Mouse (Mus musculus): ENCODE measurements around the gene Gm28043.
A peak's percentile ranks its signal among the peaks of the same experiment; 100 is the strongest.
"Not testable (repeated sequence)": the region's sequence is repeated elsewhere in the genome, so short reads cannot be mapped to it uniquely, and the experiment has no call there.

Gm28043 gene

DNA sequence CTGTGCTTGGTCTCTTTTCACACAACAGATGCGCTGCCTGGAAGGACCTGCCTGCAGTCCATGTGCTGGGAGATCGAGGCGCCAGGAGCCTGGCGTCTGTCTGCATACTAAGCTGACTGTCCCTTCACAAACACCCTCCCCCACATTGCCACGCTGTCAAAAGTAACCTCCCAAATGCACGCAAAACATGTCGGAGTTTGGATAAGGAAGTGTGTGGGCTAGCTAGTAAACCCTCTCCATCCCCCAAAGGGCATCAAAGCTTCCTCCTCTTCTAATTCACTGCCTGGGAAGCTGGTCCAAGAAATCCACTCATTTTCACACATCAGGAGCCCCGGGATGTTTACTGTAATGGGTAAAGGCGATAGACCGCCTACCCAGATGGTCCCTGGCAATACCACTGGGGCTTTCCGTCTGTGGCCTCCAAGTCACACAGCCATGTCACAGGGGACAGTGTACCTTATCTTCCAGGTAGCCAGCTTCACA, 95.9 kb downstream of the Gm28043 start:
- no peak for DNase-seq (ENCODE audit: low read depth, low spot score)

DNA sequence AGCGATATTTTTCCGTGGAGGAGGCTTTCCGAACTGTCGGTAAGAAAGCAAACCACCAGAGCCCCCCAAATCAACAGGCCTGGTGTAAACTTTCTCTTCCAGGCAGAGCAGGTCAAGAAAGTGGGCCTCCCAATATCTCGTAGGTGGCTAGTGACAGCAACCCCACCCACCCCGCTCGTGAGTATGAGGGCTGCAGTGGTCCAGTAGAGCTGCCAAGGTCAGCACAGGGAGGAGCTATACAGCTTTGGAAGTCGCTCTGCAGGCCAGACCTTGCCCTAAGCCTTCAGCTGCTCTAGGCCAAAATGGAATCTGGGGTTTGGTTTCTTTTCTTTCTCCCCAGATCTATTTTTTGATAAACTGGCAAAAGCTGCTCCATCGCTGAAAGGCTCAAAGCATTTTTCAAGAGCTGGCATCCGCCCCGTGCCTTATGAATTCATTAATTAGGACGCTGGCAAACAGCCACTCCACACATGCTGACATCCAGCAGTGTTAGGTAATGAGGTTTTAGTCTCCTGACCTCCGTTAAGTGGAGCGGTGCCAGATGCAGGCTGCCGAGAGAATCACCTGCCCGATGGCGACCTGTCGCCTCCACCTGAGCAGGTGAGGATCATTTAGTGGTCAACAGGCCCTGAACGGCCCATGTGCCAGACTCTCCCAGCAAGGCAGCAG, 96.5 kb downstream of the Gm28043 start:
- DNase-seq (ENCODE audit: low read depth, low spot score), result no peak

DNA sequence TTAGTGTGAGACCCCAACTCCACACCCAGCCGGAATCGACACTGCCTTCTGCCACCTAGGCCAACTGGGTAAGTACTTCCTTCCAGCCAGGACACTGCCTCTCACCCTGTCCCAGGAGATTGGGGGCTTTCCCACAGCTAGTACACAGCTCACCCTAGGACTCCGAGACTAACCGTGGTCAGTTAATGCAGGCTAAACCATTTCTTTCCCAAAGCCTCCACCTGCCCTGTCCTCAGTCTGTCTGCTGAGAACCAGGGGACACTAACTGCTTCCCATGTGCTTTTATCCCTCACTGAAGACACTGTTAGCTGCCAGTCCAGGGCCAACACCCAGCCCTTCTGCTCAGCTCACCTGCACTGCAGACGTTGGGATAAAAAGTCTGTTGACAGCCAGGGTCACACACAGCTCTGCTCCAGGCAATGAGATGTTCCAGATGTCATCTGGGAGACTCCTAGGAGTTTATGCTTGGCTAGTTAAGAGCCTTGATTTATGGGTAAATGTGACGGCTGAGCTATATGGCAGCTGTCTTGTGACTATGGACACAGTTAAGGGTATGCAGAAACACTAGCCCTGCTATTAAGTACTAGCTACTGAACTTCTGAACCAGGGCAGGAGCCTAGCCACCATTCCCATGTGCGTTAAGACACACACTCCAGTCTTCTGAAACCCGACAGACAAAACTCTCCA, 97.2 kb downstream of the Gm28043 start:
- no peak for DNase-seq (ENCODE audit: low read depth, low spot score)

DNA sequence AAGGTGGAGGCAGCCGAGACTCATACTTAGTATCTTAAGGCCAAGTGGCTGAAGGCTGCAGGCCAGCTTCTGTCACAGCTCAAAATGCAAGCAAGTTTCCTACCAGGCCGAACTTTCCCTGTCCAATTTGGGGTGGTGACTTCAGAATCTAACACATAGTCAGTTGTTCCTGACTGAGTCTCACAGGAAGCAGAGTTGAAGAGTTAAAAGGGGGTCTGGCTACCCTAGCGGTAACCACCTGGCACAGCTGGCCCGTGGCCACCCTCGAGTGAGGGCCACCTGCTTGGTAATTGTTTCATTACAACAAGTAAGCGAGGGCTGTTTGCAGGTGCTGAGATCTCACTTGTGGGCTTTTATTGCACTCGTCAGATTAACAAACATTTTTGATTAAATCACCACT, 97.9 kb downstream of the Gm28043 start:
- DNase-seq (ENCODE audit: low read depth, low spot score), result no peak

DNA sequence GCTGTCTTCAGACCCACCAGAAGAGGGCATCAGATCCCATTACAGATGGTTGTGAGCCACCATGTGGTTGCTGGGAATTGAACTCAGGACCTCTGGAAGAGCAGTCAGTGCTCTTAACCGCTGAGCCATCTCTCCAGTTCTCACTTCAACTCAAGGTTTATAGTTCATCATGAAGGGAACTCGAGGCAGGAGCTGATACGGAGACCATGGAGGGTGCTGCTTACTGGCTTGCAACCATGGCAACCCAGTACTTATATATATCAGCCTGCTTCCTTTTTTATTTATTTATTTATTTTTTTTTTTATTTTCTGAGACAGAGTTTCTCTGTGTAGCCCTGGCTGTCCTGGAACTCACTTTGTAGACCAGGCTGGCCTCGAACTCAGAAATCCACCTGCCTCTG, 99.1 kb downstream of the Gm28043 start:
- DNase-seq (ENCODE audit: low read depth, low spot score), result not testable (repeated sequence)

DNA sequence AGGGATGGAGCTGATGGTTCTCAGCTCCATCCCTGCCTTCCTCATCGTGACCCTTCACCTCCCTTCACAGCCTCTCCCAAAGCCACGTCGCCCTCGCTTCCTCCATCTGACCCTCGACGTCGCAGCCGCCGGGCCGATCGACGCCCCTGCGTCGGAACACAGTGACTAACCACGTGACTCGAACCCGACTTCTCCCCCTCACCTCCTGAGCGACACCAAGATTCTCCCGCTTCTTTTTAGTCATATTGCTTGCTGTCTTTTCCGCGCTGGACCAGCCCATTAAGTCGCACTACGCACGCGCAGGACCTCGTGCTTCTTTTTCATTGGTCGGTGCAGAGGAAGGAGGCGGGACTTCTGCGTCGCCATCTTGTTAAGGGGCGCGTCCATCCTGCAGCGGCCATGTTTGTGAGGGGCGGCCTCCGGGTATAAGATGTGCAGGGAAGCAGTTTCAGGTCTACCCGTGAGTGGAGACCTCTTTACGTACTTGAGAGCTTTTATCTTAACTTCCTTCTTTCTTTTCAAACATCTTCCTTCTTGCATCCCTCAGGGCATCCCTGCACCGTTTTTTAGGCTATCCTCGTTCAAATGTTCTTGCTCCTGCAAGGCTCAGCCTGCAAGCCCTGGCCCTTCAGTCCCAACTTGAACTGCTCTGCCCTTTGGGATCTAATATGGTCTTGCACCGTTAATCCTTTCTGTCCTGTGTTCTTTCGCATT, 102.2 kb downstream of the Gm28043 start, which contains the start of gene Ccdc167:
Ccdc167 (minus strand) TSS at position 313 of the 714 bp plus-strand sequence.
- DNase-seq (ENCODE audit: low read depth, low spot score), result peak; percentile 96

DNA sequence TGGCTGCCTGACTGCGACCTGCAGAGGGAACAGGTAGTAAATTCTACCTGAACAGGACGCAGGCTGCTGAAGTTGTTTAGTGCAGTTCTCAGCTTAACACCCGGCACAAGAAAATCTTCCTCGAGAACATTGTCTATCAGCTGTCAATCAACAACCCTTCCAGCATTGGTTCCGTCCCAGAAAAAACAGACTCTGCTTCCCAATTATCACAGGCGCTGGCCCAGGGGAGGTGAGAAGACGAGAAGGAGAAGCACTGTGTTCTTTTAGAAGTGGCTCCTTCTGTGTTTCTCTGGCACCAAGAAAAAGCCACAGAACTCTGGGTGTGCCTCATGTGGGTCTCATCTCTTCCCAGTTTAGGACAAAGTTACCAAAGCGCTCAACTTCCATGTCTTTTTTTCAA, 104.0 kb downstream of the Gm28043 start:
- DNase-seq (ENCODE audit: low read depth, low spot score), result no peak

DNA sequence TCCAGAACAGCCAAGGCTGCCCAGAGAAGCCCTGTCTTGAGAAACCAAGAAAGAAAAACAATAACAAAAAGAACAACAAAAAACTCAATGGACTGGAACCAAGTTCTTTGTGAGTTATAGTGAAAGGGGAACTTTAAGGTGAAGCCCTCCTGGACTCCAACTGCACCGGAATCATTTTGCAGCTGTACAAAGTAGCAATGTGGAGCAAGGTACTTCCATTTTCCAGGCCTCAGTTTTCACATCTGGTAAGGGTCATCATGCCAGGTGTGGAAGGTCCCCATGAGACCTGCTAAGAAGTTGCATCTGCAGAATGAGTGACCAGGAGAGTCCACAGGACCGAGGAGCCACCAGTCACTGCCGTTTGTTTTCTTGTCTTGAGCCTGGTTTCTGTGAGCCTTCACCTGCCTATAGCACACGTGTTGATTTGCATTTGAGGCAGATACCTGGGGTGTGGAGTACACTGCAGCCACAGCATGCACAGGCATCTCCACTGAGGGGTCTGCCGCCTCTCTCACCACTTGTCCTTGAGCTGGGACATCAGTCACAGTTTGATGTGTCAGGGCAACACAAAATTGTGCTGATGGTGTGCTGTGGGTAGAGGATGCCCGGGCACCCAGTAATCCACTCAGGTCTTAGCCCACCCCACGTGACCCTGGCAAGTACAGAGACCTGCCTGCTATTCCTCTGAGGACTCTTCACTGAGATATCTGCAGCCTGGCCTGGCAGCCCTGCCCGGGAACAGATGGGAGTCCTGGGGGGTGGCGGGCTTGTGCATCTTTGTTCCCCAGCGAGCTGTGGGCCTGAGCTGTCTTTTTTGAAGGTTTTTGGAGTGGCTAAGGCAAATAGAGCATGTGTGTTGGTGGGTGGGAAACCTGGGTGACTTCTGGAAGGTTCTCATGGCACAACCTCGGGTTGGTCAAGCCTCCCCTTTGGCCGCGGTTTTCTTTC, 105.2 kb downstream of the Gm28043 start:
- no peak for DNase-seq (ENCODE audit: low read depth, low spot score)

DNA sequence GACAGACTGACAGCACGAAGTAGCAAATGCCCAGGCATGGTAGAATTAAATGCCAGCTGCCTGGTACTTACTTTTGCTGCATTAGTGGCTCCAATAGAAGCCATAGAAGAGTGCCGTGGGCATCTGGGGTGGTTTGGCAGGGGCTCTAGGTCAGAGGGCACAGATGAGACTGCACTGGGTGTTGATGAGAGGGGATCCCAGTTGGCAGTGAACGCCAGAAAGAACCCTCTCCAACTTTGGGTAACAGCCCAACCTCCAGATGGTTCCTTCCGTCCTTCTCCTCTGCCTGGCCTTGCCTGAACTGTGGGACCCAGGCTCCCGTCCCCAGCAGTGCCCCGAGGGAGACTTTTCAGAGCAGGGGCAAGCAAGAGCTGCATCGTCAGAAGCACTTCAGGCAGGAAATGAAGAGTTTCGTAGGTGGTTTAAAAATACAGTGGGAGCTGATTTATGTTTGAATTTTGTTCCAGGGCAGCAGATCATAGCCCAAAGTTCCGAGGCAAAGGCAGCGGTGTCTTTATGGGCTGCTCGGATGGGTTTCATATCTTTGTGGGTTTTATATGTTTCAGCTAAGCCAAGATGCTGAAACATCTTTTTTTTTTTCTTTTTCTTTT, 106.2 kb downstream of the Gm28043 start:
- no peak for DNase-seq (ENCODE audit: low read depth, low spot score)

DNA sequence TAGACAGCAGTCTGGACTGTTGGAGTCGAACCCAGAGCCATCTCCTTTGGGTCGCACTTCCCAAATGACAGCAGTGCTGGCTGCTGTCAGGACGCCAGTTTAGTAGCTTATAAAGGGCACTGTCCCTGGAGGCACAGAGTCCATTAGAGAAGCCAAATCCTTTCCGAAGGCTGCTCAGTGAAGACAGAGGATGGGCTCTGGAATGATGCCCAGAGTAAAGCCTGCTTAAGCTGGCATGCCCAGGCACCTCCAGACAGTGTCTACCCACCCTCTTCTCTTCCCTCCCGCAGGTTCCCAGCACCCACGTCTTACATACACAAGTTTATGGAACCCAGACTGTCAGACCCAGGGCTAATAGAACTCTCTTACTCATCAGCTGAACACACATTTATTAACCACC, 109.9 kb downstream of the Gm28043 start:
- no peak for DNase-seq (ENCODE audit: low read depth, low spot score)

DNA sequence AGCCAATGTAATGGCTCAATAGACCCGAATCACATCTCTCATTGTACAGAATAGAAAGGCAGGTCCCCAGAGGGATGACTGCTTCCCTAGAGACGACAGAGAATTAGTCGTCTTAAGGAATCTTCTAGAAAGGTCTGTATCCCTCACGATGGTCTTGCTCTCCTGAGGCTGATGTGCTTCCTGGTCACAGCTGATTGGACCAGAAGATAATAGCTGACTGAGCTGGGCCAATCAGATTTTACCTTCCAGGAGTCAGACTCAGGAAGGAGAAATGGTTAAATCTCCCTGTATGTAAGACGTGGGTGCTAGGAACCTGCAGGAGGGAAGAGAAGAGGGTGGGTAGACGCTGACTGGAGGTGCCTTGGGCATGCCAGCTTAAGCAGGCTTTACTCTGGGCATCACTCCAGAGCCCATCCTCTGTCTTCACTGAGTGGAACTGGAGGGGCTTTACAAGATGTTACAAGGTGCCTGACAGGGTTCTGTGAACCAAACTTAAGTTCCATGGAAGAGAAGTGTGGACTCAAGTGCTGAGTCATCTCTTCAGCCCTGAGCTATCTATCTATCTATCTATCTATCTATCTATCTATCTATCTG, 110.4 kb downstream of the Gm28043 start:
- no peak for DNase-seq (ENCODE audit: low read depth, low spot score)

DNA sequence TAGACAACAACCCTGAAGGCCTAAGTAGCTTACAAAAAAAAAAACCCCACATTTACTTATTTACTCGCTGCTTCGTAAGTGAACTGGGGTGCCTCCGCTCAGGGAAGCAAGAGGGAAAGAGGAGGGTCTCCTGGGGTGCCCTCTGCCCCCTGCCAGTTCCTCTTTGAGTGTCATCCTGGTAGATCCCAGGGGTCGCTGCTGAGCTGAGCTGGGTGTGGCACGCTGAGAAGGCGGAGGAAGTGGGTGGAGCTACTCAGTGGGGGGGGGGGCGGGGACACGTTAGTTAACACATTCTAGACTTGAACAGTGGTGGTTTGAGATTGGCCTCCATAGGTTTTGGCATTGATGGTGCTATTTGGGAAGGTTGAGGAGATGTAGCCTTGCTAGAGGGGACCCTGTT, 113.4 kb downstream of the Gm28043 start:
- no peak for DNase-seq (ENCODE audit: low read depth, low spot score)

DNA sequence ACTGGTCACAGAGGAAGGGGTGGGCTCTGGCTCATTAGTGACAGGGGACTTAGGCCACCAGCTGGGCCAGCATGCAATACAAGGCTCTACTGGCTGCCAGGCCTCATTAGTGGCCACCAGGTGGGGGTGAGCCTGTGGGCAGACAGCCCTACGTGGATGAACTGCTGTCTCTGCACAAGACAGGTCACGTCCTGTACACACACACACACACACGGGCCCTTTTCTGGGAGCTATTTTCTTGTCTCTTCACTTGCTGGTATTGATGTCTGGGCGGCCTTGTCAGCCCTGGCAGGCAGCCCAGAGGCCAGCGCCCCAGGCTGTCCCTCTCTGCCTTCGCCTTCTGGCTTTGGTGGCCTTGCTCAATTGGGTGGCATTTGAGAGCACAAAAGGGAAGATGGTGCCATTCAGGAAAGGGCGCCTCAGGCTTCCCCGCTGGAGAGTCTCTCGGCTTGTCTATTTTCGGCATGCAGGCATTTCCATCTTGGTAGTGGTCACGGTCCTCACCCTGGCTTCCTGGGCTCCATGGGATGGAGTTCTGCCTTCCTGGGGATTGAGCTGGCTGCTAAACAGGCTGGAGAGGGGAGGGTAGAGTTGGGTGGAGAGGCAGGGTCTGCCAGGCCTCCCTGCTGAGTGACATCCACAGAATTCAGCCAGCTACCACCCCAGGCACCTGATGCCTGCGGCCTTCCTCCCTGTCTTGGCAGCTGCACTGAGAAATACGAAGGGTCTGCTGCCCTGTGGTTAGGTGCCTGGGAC, 116.0 kb downstream of the Gm28043 start:
- DNase-seq (ENCODE audit: low read depth, low spot score), result no peak

DNA sequence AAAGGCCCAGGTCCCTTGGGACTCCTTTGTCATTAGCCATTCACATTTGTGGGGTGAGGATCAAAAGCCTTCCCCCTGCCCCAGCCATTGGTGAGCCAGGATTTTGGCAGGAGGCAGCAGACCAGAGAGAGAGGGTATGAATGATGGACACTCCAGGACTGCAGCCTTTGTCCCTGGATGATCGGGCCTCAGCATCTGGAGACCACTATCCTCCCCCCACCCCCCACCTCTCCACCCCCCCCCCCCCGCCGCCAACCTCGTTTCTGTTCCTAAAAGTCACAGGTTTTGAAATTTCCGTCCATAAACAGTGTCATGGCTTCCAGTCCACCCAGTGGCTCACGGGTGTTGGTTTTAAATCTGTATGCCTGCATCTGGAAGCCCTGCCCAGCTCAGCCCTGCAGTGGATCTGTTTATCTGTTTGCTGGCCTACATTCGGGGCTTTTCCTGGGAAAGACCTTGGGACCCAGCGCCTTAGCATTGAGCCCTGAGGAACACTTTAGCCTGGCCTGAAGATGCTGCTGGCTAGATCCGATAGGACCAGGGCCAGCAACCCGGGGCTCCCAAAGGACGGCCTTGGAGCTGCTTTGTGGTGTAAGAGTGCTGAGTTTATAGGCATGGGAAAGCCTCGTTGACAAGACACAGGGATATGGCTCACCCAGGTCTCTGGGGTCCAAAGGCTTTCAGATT, 116.7 kb downstream of the Gm28043 start:
- DNase-seq (ENCODE audit: low read depth, low spot score), result no peak

DNA sequence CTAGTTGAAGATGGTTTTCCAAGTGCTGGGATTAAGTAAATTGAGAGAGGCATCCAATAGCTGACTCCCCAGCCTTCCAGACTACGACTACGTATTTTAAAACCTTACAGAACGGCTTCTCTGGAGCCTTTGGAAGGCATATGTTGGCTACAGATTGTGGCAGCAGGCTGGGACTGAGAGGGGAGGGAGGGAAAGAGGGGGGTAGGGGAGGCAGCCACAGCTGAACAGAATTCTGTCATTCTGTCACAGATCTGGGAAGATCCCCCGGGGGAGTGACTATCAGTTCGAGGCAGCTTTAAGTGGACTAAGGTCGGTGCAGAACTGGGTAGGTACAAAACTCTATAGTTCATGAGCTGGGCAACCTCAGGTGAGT, 117.3 kb downstream of the Gm28043 start:
- DNase-seq (ENCODE audit: low read depth, low spot score), result no peak

DNA sequence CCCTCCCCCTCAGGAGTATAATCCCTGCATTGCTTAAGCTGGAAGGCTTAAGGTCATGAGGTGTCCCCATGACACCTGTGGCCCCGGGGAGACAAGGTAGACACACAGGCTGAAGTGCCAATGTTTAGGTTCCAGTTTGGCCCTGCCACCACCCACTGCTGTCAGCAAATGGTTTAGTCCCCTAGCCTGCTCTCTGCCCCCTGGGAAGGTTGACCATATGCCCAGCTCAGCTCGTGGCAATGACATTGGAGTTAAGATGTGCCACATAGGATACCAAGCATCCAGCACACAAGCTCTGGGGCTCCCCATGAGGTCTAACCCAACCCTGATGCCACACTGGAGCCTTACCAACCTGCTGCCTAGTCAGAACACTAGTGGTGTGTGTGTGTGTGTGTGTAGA, 117.8 kb downstream of the Gm28043 start:
- no peak for DNase-seq (ENCODE audit: low read depth, low spot score)

DNA sequence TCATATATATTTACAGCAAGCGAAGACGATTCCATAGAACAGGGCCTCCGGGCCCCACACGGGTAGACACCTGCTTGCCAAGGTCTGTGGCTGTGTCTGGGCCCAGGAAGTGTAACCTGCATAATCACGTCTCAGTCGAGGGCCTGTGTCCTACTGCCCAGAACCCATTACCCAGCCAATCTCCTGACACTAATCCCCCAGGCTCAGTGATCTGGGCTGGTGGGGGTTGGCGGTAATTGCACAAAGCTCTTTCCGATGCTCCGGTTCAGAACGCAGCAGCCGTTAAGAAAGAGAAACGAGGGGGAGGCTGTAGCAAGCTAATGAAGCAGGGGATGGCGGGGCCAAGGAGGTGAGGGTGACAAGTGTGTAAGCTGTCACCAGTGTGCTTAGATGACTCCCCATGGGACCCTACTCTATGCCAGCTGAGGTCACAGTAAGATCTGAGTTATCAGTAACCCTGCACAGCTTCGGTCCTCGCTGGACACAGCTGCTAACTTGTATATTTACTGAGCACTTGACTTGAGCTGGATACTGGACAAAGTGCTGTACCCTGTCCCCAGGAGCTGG, 121.9 kb downstream of the Gm28043 start:
- DNase-seq (ENCODE audit: low read depth, low spot score), result peak; percentile 55

DNA sequence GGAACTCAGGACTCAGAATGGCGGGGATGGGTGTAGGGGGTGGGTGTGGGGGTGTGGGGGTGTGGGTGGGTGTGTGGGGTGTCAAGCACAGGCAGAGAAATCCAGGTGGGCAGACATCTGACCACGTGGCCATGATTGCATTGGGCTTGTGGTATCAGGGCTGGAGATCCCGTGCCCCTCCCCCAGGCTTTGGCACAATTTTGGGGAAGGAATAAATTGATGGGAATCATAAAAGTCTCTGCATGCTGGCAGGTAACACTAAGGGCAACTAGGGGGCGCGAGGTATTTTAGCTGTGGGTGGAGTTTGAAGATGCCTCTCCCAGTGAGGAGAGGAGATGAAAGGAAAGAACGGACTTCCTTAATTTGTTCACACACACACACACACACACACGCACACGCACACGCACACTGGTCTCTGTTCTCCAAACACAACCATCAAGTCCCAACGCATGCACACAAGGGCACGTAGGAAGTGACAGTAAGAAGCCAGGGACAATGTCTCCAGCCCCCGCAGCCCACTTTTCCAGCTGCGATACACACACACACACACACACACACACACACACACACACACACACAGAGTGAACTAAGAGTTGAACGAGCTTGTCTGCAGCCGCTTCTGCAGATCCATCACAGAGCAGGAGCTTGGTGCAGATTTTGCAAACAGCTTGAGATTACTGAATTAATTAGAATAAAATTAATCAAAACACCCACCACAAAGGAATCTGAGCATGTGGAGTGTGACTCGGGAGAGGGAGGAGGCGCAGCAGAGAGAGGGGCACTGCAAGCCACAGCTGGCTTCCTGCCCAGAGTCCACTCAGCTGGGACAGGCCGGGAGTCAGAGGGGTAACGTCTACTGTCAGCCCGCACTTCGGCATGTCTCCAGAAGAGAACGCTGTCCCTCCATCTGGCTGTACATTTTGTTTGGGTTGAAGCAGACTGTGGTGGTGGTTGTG, 123.5 kb downstream of the Gm28043 start:
- no peak for DNase-seq (ENCODE audit: low read depth, low spot score)

Measured in retina, adult 2 months (tissue).